Mouse (Mus musculus) frontal cortex, adult (tissue): ENCODE data around the gene Degs1.
A peak's percentile ranks its signal among the peaks of the same experiment; 100 is the strongest.
"Not testable (repeated sequence)": the region's sequence is repeated elsewhere in the genome, so short reads cannot be mapped to it uniquely, and the experiment has no call there.

Experiments used
- ATAC-seq: cut with Nextera tagmentation; 2 replicates; pipeline ENCODE4 v1.9.2; 2017; ENCODE audit warnings: mild to moderate bottlenecking, moderate library complexity, mixed read lengths; ENCODE audit not compliant: low TSS enrichment

Degs1 gene

GRCm38 (mm10) chr1:182282091-182283075 is at the start of gene Degs1:
TSS of gene Degs1 (minus strand) at chr1:182282804.
- ATAC-seq: peak; percentile 86

GRCm38 (mm10) chr1:182325919-182326318 is 43.3 kb upstream of the Degs1 start:
- no peak for ATAC-seq

- ATAC-seq: no peak
Measured at GRCm38 (mm10) chr1:182324552-182324951, 41.9 kb upstream of the Degs1 start.

- no peak for ATAC-seq
Measured at GRCm38 (mm10) chr1:182323139-182323538, 40.5 kb upstream of the Degs1 start.

GRCm38 (mm10) chr1:182314201-182314600 is 31.6 kb upstream of the Degs1 start:
- no peak for ATAC-seq

GRCm38 (mm10) chr1:182313181-182313580 is 30.6 kb upstream of the Degs1 start:
- no peak for ATAC-seq

- ATAC-seq: no peak
Measured at GRCm38 (mm10) chr1:182311376-182311775, 28.8 kb upstream of the Degs1 start.

- no peak for ATAC-seq
Measured at GRCm38 (mm10) chr1:182310316-182310715, 27.7 kb upstream of the Degs1 start.

GRCm38 (mm10) chr1:182309403-182309802 is 26.8 kb upstream of the Degs1 start:
- no peak for ATAC-seq

GRCm38 (mm10) chr1:182302916-182303315 is 20.3 kb upstream of the Degs1 start:
- peak; percentile 22; the same call in 1 of the 2 replicates for ATAC-seq

- ATAC-seq: peak; percentile 94
Measured at GRCm38 (mm10) chr1:182302176-182302870, 19.7 kb upstream of the Degs1 start.

GRCm38 (mm10) chr1:182297821-182298220 is 15.2 kb upstream of the Degs1 start:
- ATAC-seq: no peak

- ATAC-seq: no peak
Measured at GRCm38 (mm10) chr1:182297246-182297645, 14.6 kb upstream of the Degs1 start.

GRCm38 (mm10) chr1:182296816-182297215 is 14.2 kb upstream of the Degs1 start:
- no peak for ATAC-seq

- no peak for ATAC-seq
Measured at GRCm38 (mm10) chr1:182296141-182296540, 13.5 kb upstream of the Degs1 start.

- no peak for ATAC-seq
Measured at GRCm38 (mm10) chr1:182292291-182292690, 9.7 kb upstream of the Degs1 start.

GRCm38 (mm10) chr1:182290741-182291140 is 8.1 kb upstream of the Degs1 start:
- not testable (repeated sequence) for ATAC-seq

GRCm38 (mm10) chr1:182289781-182290180 is 7.2 kb upstream of the Degs1 start:
- ATAC-seq: no peak

GRCm38 (mm10) chr1:182288601-182289000 is 6.0 kb upstream of the Degs1 start:
- no peak for ATAC-seq

- ATAC-seq: peak; percentile 93
Measured at GRCm38 (mm10) chr1:182287781-182288180, 5.2 kb upstream of the Degs1 start.

- ATAC-seq: no peak
Measured at GRCm38 (mm10) chr1:182284795-182285194, 2.2 kb upstream of the Degs1 start.

- ATAC-seq: no peak
Measured at GRCm38 (mm10) chr1:182283231-182283630, 627 bp upstream of the Degs1 start.

- no peak for ATAC-seq
Measured at GRCm38 (mm10) chr1:182281251-182281711, 1.3 kb downstream of the Degs1 start.
